Mouse (Mus musculus) bone marrow, adult 2 months (tissue): ENCODE results near the gene A630076J17Rik. TPM values are rescaled to one million over a fixed set of nuclear protein-coding genes. Genes with fewer than 3 reads are reported as not detected.

Source experiments
- H3K27ac ChIP-seq: fragments of 200-500 bp; 2 replicates; pipeline ENCODE4 v1.5.1; 2012; ENCODE audit warnings: low read depth, mild to moderate bottlenecking, control low read depth, inconsistent platforms, low read length; ENCODE audit not compliant: control insufficient read depth, poor library complexity, insufficient read depth
- H3K4me1 ChIP-seq: fragments of 200-500 bp; 2 replicates; pipeline ENCODE4 v1.6.1; 2011; ENCODE audit warnings: low read length; ENCODE audit not compliant: control insufficient read depth, insufficient read depth
- H3K4me3 ChIP-seq: fragments of 200-500 bp; replicated peaks from 2 replicates; pipeline ENCODE3; 2011; ENCODE audit warnings: mild to moderate bottlenecking, low read depth, low read length, control low read depth; ENCODE audit not compliant: control insufficient read depth
- CTCF ChIP-seq: fragments of 200-500 bp; IDR thresholded peaks from 2 replicates; pipeline ENCODE4 v1.5.1; 2011; ENCODE audit warnings: low read length, control low read depth; ENCODE audit not compliant: control insufficient read depth, insufficient read depth
- POLR2A ChIP-seq: fragments of 200-500 bp; IDR thresholded peaks from 2 replicates; pipeline ENCODE4 v1.6.1; 2011; ENCODE audit warnings: low read depth, mild to moderate bottlenecking, control low read depth, low read length, borderline replicate concordance; ENCODE audit not compliant: control insufficient read depth
- WGBS: fragments of 180-500 bp; shearing (Covaris S2); methylation state at CpG from one replicate; pipeline ENCODE4 v1.1.7; 2018; 5-methylcytosine and 5-hydroxymethylcytosine counted together
- polyA plus RNA-seq: library from polyadenylated mRNA; stranded (reverse); fragments of >200 nt; gene quantifications from 2 replicates; pipeline ENCODE4 v1.2.4, GENCODE M21; 2011; ENCODE audit warnings: low replicate concordance; ENCODE audit not compliant: missing spikeins, insufficient read depth, insufficient read length

A630076J17Rik gene
- polyA plus RNA-seq, 1 experiment = not detected

GRCm38 (mm10) chr3:107238471-107238980, 8.1 kb downstream of the A630076J17Rik start:
- no peaks in the 10 kb centered on the region for H3K4me1 ChIP-seq
- WGBS = 81% methylated on average over 8 of the region's 8 CpGs
- no peak overlapping the region for H3K4me3 ChIP-seq
- TF ChIP-seq CTCF = no peak
- no peak for TF ChIP-seq POLR2A
- no peak overlapping the region for H3K27ac ChIP-seq

GRCm38 (mm10) chr3:107239607-107240006, 9.2 kb downstream of the A630076J17Rik start, which contains the start of gene Prok1:
Gene Prok1, minus strand, starts transcription at chr3:107239707.
- TF ChIP-seq CTCF (no peak), POLR2A (no peak)
- no peak within 1 kb of the TSS for H3K4me3 ChIP-seq
- no peak within 1 kb of the TSS for H3K27ac ChIP-seq
- WGBS = 83% methylated on average over 9 of the region's 9 CpGs
- H3K4me1 ChIP-seq = no peaks in the 10 kb centered on the region

- Histone ChIP-seq H3K27ac (no peak overlapping the region), H3K4me1 (no peaks in the 10 kb centered on the region), H3K4me3 (no peak overlapping the region)
- TF ChIP-seq CTCF (no peak), POLR2A (no peak)
- 32% methylated on average over 14 of the region's 14 CpGs for WGBS
These were observed 11.1 kb downstream of the A630076J17Rik start for GRCm38 (mm10) chr3:107241389-107242094.

- Histone ChIP-seq H3K27ac (no peak overlapping the region), H3K4me3 (no peak overlapping the region), H3K4me1 (no peaks in the 10 kb centered on the region; the same call in 1 of the 2 replicates)
- 82% methylated on average over 6 of the region's 6 CpGs for WGBS
- no peak for TF ChIP-seq POLR2A
These were observed 16.5 kb downstream of the A630076J17Rik start for GRCm38 (mm10) chr3:107246876-107247275.

GRCm38 (mm10) chr3:107249042-107249441, 18.6 kb downstream of the A630076J17Rik start:
- TF ChIP-seq POLR2A (no peak), CTCF (no peak)
- H3K4me1 ChIP-seq = no peaks in the 10 kb centered on the region; the same call in 1 of the 2 replicates
- H3K27ac ChIP-seq = no peak overlapping the region
- WGBS = 56% methylated on average over 3 of the region's 3 CpGs
- no peak overlapping the region for H3K4me3 ChIP-seq

- TF ChIP-seq POLR2A (no peak), CTCF (no peak)
- Histone ChIP-seq H3K27ac (no peak overlapping the region), H3K4me1 (no peaks in the 10 kb centered on the region; the same call in 1 of the 2 replicates)
These were observed 19.9 kb downstream of the A630076J17Rik start for GRCm38 (mm10) chr3:107250320-107250719.

GRCm38 (mm10) chr3:107252035-107252434, 21.6 kb downstream of the A630076J17Rik start:
- no peak overlapping the region for H3K27ac ChIP-seq
- WGBS = 2% methylated on average over 4 of the region's 4 CpGs
- no peak for TF ChIP-seq CTCF
- TF ChIP-seq POLR2A = no peak
- no peak overlapping the region for H3K4me3 ChIP-seq
- H3K4me1 ChIP-seq = no peaks in the 10 kb centered on the region; the same call in 1 of the 2 replicates

More at GRCm38 (mm10) chr3:107250320-107250719, 19.9 kb downstream of the A630076J17Rik start:
- WGBS = 41% methylated on average over 2 of the region's 2 CpGs
- no peak overlapping the region for H3K4me3 ChIP-seq

- no peak for TF ChIP-seq CTCF
- no peak for TF ChIP-seq POLR2A
These were observed 23.5 kb downstream of the A630076J17Rik start for GRCm38 (mm10) chr3:107253925-107254324.

GRCm38 (mm10) chr3:107255992-107256391, 25.6 kb downstream of the A630076J17Rik start:
- no peak overlapping the region for H3K4me3 ChIP-seq
- no peaks in the 10 kb centered on the region; the same call in 1 of the 2 replicates for H3K4me1 ChIP-seq
- WGBS = 71% methylated on average over 3 of the region's 3 CpGs
- TF ChIP-seq CTCF = no peak
- TF ChIP-seq POLR2A = no peak
- H3K27ac ChIP-seq = no peak overlapping the region

More at GRCm38 (mm10) chr3:107253925-107254324, 23.5 kb downstream of the A630076J17Rik start:
- Histone ChIP-seq H3K27ac (no peak overlapping the region), H3K4me1 (no peaks in the 10 kb centered on the region; the same call in 1 of the 2 replicates), H3K4me3 (no peak overlapping the region)
- WGBS = 68% methylated on average over 5 of the region's 5 CpGs
